Mouse (Mus musculus): Measurements from ENCODE around the gene Ppp1r2.

The Ppp1r2 gene

GRCm38 (mm10) chr16:31290751-31291365 is 15.8 kb upstream of the Ppp1r2 start:
- no peak for DNase-seq (ENCODE audit: extremely low spot score, low read depth, low spot score)

GRCm38 (mm10) chr16:31290281-31290680 is 15.2 kb upstream of the Ppp1r2 start:
- DNase-seq (ENCODE audit: extremely low spot score, low read depth, low spot score) = no peak

- DNase-seq (ENCODE audit: extremely low spot score, low read depth, low spot score) = no peak
Observed at GRCm38 (mm10) chr16:31287712-31288111, 12.6 kb upstream of the Ppp1r2 start.

GRCm38 (mm10) chr16:31286801-31287488 is 11.9 kb upstream of the Ppp1r2 start:
- DNase-seq (ENCODE audit: extremely low spot score, low read depth, low spot score) = no peak

GRCm38 (mm10) chr16:31281981-31282380 is 6.9 kb upstream of the Ppp1r2 start:
- DNase-seq (ENCODE audit: extremely low spot score, low read depth, low spot score) = no peak

GRCm38 (mm10) chr16:31280176-31280575 is 5.1 kb upstream of the Ppp1r2 start:
- DNase-seq (ENCODE audit: extremely low spot score, low read depth, low spot score) = no peak

GRCm38 (mm10) chr16:31278581-31278980 is 3.5 kb upstream of the Ppp1r2 start:
- DNase-seq (ENCODE audit: extremely low spot score, low read depth, low spot score) = no peak

- DNase-seq (ENCODE audit: extremely low spot score, low read depth, low spot score) = no peak
Observed at GRCm38 (mm10) chr16:31278081-31278480, 3.0 kb upstream of the Ppp1r2 start.

GRCm38 (mm10) chr16:31276962-31277361 is 1.9 kb upstream of the Ppp1r2 start:
- DNase-seq (ENCODE audit: extremely low spot score, low read depth, low spot score) = no peak

GRCm38 (mm10) chr16:31276539-31276938 is 1.5 kb upstream of the Ppp1r2 start:
- no peak for DNase-seq (ENCODE audit: extremely low spot score, low read depth, low spot score)

- no peak for DNase-seq (ENCODE audit: extremely low spot score, low read depth, low spot score)
Observed at GRCm38 (mm10) chr16:31274084-31274483, 993 bp downstream of the Ppp1r2 start.

- DNase-seq (ENCODE audit: extremely low spot score, low read depth, low spot score) = no peak
Observed at GRCm38 (mm10) chr16:31266692-31267091, 8.4 kb downstream of the Ppp1r2 start.

GRCm38 (mm10) chr16:31256151-31256550 is 18.9 kb downstream of the Ppp1r2 start:
- DNase-seq (ENCODE audit: extremely low spot score, low read depth, low spot score) = no peak

GRCm38 (mm10) chr16:31255685-31256084 is 19.4 kb downstream of the Ppp1r2 start:
- DNase-seq (ENCODE audit: extremely low spot score, low read depth, low spot score) = no peak

- DNase-seq (ENCODE audit: extremely low spot score, low read depth, low spot score) = no peak
Observed at GRCm38 (mm10) chr16:31249401-31249800, 25.7 kb downstream of the Ppp1r2 start.

- no peak for DNase-seq (ENCODE audit: extremely low spot score, low read depth, low spot score)
Observed at GRCm38 (mm10) chr16:31248717-31249116, 26.4 kb downstream of the Ppp1r2 start.

GRCm38 (mm10) chr16:31247442-31247841 is 27.6 kb downstream of the Ppp1r2 start:
- no peak for DNase-seq (ENCODE audit: extremely low spot score, low read depth, low spot score)

- no peak for DNase-seq (ENCODE audit: extremely low spot score, low read depth, low spot score)
Observed at GRCm38 (mm10) chr16:31244053-31244452, 31.0 kb downstream of the Ppp1r2 start.

- DNase-seq (ENCODE audit: extremely low spot score, low read depth, low spot score) = no peak
Observed at GRCm38 (mm10) chr16:31241433-31241832, 33.6 kb downstream of the Ppp1r2 start.

GRCm38 (mm10) chr16:31240569-31240968 is 34.5 kb downstream of the Ppp1r2 start:
- DNase-seq (ENCODE audit: extremely low spot score, low read depth, low spot score) = no peak

GRCm38 (mm10) chr16:31238281-31238680 is 36.8 kb downstream of the Ppp1r2 start:
- DNase-seq (ENCODE audit: extremely low spot score, low read depth, low spot score) = no peak

GRCm38 (mm10) chr16:31235457-31236310 is 39.4 kb downstream of the Ppp1r2 start:
- no peak for DNase-seq (ENCODE audit: extremely low spot score, low read depth, low spot score)
